Mouse (Mus musculus): Measurements from ENCODE around the gene Erv3.

Gene Erv3

DNA sequence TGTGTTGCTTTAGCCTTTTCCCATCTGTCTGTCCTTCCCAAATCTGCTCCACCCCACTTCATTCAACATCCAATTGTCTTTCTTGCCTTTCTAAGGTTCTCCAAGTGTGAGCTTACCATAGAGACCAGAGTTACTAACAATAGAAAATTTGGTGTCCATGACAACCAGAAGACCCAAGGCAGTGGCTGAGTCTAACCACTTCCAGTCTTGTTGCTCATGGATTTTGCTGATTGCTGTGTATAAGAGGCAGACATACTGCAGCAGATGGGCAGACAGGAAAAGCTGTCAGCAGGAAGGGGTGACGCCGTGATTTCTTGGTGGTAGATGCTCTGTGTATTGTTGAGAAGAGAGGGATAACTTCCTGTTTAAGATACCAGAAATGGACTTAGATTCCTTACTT lies 23.6 kb upstream of the Erv3 start:
- TF ChIP-seq GATA4 (IDR thresholded peaks at IDR 0.05; ENCODE audit: insufficient replicate concordance, low read length), result no peak

DNA sequence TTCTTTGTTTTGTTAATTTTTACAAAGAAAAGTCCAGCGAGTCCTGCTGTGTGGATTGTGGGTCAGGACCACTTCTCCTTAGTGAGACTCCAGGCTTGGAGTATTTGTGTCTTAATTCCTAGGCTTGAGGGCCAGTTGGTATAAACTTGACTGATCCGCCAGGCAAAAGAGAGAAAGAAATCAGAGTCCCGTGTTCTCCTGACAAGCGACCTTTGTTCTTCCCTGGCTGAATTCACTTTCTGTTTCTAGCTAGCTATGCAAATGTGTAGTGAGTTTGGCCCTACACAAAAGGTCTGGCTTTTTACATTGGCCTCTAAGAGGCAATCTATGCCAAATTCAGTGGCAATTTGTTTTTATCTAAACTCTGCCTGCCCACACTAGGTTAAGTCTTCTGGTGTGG lies 22.2 kb upstream of the Erv3 start:
- TF ChIP-seq GATA4 (IDR thresholded peaks at IDR 0.05; ENCODE audit: insufficient replicate concordance, low read length), result no peak

DNA sequence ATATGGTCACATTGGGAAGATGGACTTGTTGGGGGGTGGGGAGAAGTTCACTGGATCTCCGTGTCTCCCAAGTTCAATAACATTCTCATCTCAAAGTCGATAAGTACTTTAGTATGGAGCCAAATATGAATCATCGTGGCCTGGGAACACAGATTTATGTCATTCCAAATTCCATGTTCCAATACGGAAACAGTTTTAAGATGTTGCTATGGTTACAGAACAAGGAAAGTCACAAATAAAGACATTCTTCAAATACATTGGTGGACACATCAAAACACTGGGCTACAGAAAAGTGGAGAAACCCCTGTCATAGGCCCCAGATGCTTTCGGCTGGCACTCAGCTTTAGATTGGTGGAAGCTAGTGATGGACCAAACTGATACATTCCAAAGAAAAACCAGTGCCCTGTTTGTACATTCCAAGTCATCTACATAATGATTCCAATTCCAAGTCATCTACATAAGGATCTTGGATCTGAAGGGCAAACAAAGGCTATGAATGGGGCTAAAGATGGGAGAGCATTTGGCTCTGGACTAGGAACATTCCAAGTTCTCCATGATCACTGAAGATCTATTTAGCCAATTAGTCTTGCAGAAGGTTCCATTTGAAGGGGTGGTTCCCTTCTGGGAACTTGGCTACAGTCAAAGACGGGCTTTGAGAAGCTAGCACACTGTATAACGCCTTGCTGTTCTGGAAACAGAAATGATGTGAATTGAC lies 17.2 kb upstream of the Erv3 start:
- no peak for TF ChIP-seq GATA4 (IDR thresholded peaks at IDR 0.05; ENCODE audit: insufficient replicate concordance, low read length)

DNA sequence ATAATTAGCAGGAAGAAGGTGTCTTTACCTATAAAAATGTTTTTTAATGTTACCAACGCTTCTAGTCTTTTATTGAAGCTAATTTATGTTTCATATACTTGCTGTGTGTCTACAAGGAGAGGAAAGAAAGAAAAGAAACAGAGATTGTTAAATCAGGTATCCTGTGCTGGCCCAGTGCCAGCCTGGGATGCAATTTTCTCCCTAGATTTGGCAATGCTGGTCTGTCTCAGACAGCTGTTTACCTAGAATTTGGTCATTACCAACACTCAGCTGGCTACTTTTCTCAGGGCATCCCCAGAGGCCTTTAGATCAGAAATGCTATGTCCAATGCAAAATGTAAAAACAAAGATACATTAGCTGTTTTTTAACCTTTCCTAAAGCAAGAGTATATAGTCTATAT lies 13.8 kb upstream of the Erv3 start:
- no peak for TF ChIP-seq GATA4 (IDR thresholded peaks at IDR 0.05; ENCODE audit: insufficient replicate concordance, low read length)

DNA sequence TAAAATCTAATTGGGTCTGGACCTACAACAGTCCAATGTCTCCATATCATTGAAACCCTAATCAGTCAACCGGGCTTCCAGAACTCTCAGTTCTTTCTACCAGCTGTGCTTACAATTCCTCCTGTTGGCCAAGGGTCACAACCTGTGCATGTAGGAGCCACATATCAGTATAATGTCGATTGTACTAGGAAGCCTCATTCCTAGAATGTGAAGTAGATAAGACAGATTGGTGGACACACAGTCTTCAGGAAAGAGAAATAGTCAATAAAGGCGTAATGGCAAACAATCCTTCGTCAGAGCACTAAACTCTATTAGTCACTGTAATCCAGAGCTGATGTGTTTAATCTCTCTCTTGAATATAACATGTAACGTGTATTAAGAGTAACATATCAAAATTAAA lies 9.4 kb upstream of the Erv3 start:
- no peak for TF ChIP-seq GATA4 (IDR thresholded peaks at IDR 0.05; ENCODE audit: insufficient replicate concordance, low read length)

DNA sequence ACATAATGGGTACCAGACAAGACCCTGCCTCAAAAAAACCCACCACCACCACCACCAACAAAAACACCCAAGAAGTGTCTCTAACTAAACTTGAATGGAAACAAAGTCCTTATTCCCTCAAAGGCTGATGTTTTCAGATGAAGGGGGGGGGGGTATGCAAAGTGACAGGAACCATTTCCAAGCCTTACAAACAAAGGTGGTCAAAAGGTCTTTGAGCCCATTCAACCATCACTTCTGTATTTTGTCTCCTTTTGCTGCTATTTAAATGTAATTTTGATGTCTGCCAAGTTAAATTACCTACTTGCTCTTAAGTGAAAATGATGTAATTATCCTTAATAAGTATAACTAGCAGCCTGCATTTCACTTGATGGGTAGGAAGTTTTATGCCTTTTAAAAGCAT lies 7.1 kb upstream of the Erv3 start:
- no peak for TF ChIP-seq GATA4 (IDR thresholded peaks at IDR 0.05; ENCODE audit: insufficient replicate concordance, low read length)

DNA sequence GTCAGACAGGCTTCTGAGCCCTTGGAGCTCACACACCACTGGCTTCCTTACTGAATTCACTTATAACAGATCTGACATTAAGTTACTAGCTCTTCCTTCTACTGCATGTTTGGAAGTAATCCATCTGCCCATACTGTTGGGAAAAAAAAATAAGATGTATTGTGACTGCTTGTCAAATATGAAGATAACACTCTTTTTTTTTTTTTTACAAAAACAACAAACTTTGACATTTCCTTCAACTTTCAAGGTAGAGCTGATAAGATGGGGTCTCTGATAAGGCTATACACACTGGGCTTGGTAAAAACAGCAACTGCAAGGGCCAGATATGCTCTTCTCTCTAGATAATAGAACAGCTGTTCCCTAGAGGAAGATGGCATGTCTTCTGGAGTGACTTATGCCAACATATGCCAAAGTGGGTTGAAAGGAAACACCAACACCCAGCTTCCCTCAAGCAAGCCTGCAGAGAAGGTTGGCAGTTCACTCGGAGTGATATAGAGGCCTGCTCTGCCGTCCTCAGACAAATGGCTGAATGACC lies 4.8 kb upstream of the Erv3 start:
- TF ChIP-seq GATA4 (IDR thresholded peaks at IDR 0.05; ENCODE audit: insufficient replicate concordance, low read length), result no peak

DNA sequence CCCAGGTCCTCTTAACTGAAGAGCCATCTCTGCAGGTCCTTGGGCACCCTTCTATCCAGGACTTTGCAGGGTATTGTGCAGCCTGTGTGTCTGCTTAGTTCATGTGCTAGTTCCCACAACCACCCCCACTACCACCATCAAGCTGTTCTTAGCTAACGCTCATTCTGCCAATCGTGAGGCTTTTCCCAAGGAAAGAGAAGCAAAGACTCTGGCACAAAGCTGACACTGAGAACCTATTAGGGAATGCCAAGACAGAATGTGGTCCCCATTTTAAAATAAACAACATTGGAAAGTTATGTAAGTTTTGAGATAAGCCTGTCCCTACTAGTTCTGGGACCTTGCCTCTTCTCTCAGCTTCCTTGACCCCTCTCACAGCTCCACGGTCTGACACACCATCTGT lies 3.9 kb upstream of the Erv3 start:
- TF ChIP-seq GATA4 (IDR thresholded peaks at IDR 0.05; ENCODE audit: insufficient replicate concordance, low read length), result no peak; the same call in 1 of the 2 replicates

DNA sequence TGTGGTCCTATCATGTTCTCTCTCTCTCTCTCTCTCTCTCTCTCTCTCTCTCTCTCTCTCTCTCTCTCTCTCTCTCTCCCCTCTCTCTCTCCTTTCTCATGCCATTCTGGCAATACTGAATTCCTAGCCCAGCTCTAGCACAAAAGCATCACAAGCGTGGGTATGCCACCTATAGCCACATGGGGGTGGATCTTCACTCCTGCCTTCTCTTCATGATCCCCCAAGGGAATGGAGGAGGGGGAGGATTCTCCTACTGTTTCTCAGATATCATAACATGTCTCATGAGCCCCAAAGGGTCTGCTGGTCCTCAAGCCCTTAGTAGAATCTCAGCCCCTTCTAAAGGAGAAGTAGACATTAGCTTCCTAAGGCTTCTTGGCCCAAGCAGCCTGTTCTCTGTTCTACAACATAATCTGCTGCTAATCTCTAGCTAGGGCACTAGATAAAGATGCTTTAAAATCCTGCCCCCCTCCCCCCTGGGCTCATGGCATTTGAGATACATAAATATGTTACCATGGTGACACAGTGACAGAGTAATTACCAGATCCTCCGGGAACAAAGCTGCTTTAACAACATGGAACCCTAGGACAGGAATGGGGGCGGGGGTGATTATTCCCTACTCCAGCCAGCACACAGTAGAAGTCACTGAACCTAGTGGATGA lies 3.2 kb upstream of the Erv3 start:
- TF ChIP-seq GATA4 (IDR thresholded peaks at IDR 0.05; ENCODE audit: insufficient replicate concordance, low read length), result no peak

DNA sequence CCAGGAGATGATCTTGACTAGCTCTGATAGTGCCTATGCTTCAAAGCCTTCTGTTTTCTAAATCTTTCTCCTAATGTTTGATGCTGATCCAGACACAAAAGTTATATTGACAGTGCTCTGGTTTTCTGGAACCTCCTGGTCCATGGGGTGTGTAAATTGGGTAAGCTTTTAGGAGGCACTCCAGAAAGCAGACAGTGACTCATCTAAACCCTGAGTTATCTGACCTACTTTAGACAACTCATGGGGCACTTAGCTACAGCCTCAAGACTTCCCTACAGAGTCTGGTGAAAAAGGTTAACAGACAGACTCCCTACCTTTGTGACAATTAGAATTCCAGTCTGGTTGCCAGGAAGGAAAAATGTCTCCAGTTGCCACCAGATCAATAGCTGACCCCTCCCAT lies 1.7 kb downstream of the Erv3 start:
- TF ChIP-seq GATA4 (IDR thresholded peaks at IDR 0.05; ENCODE audit: insufficient replicate concordance, low read length), result no peak

DNA sequence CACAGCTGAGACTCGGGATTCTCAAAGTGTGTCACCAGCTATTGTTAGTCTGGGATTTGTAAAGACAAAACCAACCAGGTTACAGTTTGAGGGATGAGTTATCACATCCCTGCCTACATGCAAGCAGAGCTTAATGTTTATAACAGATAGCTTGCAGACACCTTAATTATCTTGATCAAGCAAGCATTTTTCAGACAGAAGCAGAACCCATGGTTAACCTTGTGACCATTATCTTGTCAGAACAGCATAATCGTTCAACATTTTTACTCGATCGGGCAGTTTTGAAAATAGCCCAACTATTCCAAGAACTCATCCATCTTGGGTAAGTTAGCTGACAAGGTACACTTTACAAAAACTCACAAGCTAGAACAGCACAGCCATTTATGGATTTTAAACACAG lies 5.8 kb downstream of the Erv3 start:
- TF ChIP-seq GATA4 (IDR thresholded peaks at IDR 0.05; ENCODE audit: insufficient replicate concordance, low read length), result no peak

DNA sequence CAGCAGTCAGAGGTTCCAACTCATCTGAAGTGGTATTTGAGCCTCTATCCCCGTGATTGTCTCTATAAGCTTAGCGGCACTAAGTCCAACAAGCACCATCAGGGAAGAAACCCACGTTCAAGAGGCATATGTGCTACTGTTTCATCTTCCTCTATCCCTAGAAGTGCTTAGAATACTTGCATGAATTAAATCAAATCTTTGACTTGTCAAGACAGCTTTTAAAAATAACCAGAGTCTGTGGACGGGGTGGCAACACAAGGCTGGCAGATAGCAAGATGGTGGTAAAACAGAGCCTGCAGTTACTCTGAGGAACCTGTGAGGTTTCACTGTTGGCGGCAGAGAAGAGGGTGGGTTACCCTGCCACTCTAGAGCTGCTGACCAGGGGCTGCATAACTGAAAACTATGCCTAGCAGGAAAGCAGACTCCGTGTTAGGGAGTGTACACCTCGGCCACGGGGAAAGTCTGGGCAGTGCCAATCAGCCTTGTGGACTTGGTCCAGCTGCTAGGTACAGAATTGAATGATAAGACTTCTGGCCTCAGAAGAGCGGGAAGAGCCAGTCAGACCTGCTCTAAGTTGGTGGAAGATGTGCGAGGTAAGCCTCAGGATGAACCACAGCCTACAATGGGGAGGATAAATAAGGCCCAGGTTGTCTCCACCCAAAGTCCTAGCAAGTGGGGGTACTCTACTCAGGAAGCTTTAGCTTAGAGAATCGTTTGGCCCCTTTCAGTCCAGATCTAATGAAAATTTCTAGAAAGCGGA lies 8.0 kb downstream of the Erv3 start:
- TF ChIP-seq GATA4 (IDR thresholded peaks at IDR 0.05; ENCODE audit: insufficient replicate concordance, low read length), result no peak

DNA sequence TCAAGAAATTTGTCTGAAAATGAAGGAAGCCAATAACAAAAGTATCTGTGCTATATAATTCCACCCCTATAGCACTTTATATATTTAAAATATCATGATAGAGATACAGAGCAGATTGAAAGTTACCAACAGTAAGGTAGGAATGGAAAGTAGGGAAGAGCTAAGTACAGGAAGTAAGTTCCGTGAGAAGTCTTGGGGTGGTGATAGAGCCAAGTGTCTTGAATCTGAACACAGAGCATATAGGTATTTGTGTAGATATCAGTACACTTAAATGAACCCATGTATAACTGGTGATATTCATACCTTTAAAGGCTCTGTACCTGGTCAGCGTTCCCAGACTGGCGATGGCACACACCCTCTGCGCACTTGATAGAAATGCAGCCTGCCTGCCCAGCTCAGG lies 9.5 kb downstream of the Erv3 start:
- TF ChIP-seq GATA4 (IDR thresholded peaks at IDR 0.05; ENCODE audit: insufficient replicate concordance, low read length), result no peak

DNA sequence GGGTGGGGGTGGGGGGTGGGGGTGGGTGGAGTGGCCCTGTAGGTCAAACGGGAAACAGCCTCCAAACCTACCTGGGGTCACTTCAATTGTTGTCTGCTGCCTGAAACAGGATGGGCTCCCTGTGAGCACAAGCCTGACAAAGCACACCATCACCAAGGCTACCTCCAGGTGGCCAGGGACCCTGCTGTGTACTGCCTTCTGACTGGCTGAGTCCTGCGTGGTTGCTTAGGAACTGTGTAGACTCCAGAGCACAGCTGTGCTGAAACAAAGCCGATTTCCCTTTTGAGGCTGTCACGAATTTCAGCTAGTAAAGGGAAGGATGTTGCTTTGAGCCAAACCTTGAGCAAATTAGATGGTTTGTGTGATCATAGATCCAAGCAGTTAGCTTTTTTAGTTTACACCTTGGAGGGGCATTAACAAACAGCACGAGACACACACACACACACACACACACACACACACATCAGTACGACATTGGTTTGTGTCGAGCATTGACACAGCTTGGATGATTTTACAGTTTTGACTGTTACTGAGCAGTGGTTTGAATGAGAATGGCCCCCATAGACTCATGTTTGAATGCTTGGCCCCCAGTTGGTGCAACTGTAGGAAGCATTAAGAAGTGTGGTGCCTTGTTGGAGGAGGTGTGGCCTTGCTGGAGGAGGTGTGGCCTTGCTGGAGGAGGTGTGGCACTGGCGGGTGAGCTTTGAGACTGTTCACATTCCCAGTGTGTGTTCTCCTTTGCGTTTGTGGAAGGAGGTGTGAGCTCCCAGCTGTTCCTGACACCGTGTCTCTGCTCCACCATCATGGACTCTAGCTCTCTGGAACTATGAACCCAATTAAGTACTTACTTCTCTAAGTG lies 11.8 kb downstream of the Erv3 start:
- TF ChIP-seq GATA4 (IDR thresholded peaks at IDR 0.05; ENCODE audit: insufficient replicate concordance, low read length), result no peak

DNA sequence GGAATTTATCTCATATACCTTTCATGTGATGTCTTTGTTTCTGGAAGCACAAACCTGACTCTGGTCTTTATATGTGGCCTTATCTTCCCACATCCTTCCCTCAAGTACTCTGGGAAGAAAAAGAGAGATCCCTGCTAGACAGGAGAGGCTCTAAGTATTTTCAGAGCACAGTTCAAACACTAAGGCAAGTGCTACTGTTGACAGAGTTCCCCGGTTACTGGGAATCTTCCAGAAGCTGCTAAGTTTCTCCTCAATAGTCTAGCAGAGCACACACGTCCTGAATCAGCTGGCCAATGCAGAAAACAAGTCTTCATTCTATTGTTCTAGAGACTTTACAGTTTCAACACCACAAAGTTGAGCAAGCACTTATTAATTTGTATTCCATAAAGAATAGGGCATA lies 12.7 kb downstream of the Erv3 start:
- no peak for TF ChIP-seq GATA4 (IDR thresholded peaks at IDR 0.05; ENCODE audit: insufficient replicate concordance, low read length)
